Mouse (Mus musculus) heart, embryonic 11.5 days (tissue): ENCODE data around the gene Rbm44. TPM values are rescaled to one million over a fixed set of nuclear protein-coding genes. Genes with fewer than 3 reads are reported as not detected.

ENCODE experiments used
- ATAC-seq: fragments of 200-750 bp; cut with Nextera tagmentation; replicated peaks from 2 replicates; pipeline ENCODE4 v1.8.0; 2017; ENCODE audit warnings: moderate library complexity; ENCODE audit not compliant: insufficient number of reproducible peaks, low FRiP score, low TSS enrichment
- H3K27ac ChIP-seq: fragments of 300-500 bp; sonication (generic); 2 replicates; pipeline ENCODE4 v1.5.1; 2014; ENCODE audit warnings: mild to moderate bottlenecking, low read depth, low read length
- H3K27me3 ChIP-seq: fragments of 300-500 bp; sonication (generic); 2 replicates; pipeline ENCODE4 v1.6.1; 2014; ENCODE audit warnings: mild to moderate bottlenecking, low read length, mixed read lengths; ENCODE audit not compliant: control insufficient read depth, insufficient read depth
- H3K36me3 ChIP-seq: fragments of 300-500 bp; sonication (generic); 2 replicates; pipeline ENCODE4 v1.6.1; 2014; ENCODE audit warnings: mild to moderate bottlenecking, low read length, moderate library complexity, mixed read lengths; ENCODE audit not compliant: control insufficient read depth, insufficient read depth
- H3K4me1 ChIP-seq: fragments of 300-500 bp; sonication (generic); 2 replicates; pipeline ENCODE4 v1.6.1; 2014; ENCODE audit warnings: low read length; ENCODE audit not compliant: control insufficient read depth, insufficient read depth
- H3K4me2 ChIP-seq: fragments of 300-500 bp; sonication (generic); 2 replicates; pipeline ENCODE4 v1.6.1; 2014; ENCODE audit warnings: mild to moderate bottlenecking, moderate library complexity
- H3K4me3 ChIP-seq: fragments of 300-500 bp; sonication (generic); 2 replicates; pipeline ENCODE4 v1.5.1; 2014; ENCODE audit warnings: low read depth, low read length
- H3K9ac ChIP-seq: fragments of 300-500 bp; sonication (generic); 2 replicates; pipeline ENCODE4 v1.6.1; 2014; ENCODE audit warnings: mild to moderate bottlenecking, low read depth, low read length, moderate library complexity
- H3K9me3 ChIP-seq: fragments of 300-500 bp; sonication (generic); replicated peaks from 2 replicates; pipeline ENCODE4 v1.6.1; 2016; ENCODE audit warnings: low read length; ENCODE audit not compliant: control insufficient read depth
- WGBS: fragments of 180-500 bp; shearing (Covaris S2); extraction: QIAGEN DNeasy Blood & Tissue Kit; methylation state at CpG from one replicate; pipeline ENCODE4 v1.1.7; 2014; ENCODE audit not compliant: insufficient replicate concordance; 5-methylcytosine and 5-hydroxymethylcytosine counted together
- polyA plus RNA-seq: library from polyadenylated mRNA; unstranded; fragments of >200 nt; fragmentation: Nextera tagmentation; extraction: Ambion mirVana; gene quantifications from 2 replicates; pipeline ENCODE4 v1.2.1, GENCODE M21; 2014

The Rbm44 gene
- polyA plus RNA-seq, 1 experiment from 2014 or later, result 2.4 TPM

DNA sequence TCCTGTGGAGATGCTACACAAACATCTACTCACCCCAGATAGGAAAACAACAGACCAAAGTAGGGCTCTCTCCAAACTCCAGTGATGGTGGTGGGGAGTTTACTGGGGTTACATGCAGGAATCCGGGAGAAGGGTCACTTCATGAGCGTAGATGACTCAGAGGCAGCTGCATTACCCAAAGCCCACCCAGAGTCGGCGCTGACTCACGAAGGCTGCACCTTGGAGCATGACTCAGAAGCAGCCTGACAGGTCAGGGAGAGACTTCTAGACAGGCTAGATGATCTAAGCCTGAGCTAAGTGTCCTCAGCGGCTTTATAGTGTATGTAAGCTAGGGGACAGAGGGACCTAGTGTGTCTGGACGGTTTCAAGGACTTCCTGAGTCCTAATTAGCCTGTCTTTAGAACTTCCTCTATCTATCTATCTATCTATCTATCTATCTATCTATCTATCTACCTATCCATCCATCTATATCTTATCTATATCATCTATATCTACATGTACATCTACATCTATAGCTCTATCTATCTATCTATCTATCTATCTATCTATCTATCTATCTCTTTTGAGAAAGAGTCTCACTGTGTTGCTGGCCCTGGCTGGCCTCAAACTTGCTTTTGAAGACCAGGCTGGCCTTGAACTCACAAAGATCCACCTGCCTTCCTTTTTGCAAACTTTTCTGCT lies 74.9 kb downstream of the Rbm44 start:
- Histone ChIP-seq H3K9ac (no peak overlapping the region), H3K27ac (no peak overlapping the region), H3K36me3 (no peaks in the 10 kb centered on the region), H3K9me3 (no peaks in the 10 kb centered on the region), H3K27me3 (no peaks in the 10 kb centered on the region), H3K4me3 (no peak overlapping the region), H3K4me1 (peaks cover 29% of the 10 kb centered on the region), H3K4me2 (no peak overlapping the region)
- WGBS, result 73% methylated on average over 7 of the region's 7 CpGs
- no peak for ATAC-seq

GRCm38 (mm10) chr1:91220322-91220672 lies 75.4 kb downstream of the Rbm44 start:
- 74% methylated on average over 3 of the region's 3 CpGs for WGBS
- Histone ChIP-seq H3K4me3 (no peak overlapping the region), H3K36me3 (no peaks in the 10 kb centered on the region), H3K4me1 (peaks cover 24% of the 10 kb centered on the region), H3K27me3 (no peaks in the 10 kb centered on the region), H3K9ac (no peak overlapping the region), H3K9me3 (no peaks in the 10 kb centered on the region), H3K27ac (no peak overlapping the region), H3K4me2 (no peak overlapping the region)
- ATAC-seq, result no peak

Other genes starting within 250 kb of the Rbm44 start
- gene Mlph, start 230.0 kb upstream of the Rbm44 start, polyA plus RNA-seq, result 0.16 TPM in 1 of 2 replicates, not detected in the other
- not detected in 2 replicates for gene Prlh, start 192.0 kb upstream of the Rbm44 start, polyA plus RNA-seq
- gene Rab17, start 175.4 kb upstream of the Rbm44 start, polyA plus RNA-seq, result 0.63 TPM in 1 of 2 replicates, not detected in the other
- gene Lrrfip1, start 146.4 kb upstream of the Rbm44 start, polyA plus RNA-seq, result 115 and 138 TPM in 2 replicates
- 23.5 and 28.2 TPM in 2 replicates for gene Ramp1, start 34.7 kb downstream of the Rbm44 start, polyA plus RNA-seq
- 71.6 and 75.7 TPM in 2 replicates for gene Ube2f, start 105.2 kb downstream of the Rbm44 start, polyA plus RNA-seq
- 12.6 and 18.2 TPM in 2 replicates for gene Scly, start 153.2 kb downstream of the Rbm44 start, polyA plus RNA-seq
- gene Espnl, start 177.0 kb downstream of the Rbm44 start, polyA plus RNA-seq, result 0.06 and 0.17 TPM in 2 replicates
- gene Klhl30, start 205.9 kb downstream of the Rbm44 start, polyA plus RNA-seq, result 45.8 and 49.7 TPM in 2 replicates
- gene Erfe, start 221.3 kb downstream of the Rbm44 start, polyA plus RNA-seq, result 0.90 and 2.4 TPM in 2 replicates